Mouse (Mus musculus) liver, embryonic 14.5 days (tissue): ENCODE results near the gene Ltbr.

Experiments
- CTCF ChIP-seq: IDR thresholded peaks from 2 replicates; pipeline ENCODE4 v1.5.1; 2016; ENCODE audit warnings: antibody characterized with exemption, low read depth, control low read depth
- EP300 ChIP-seq: IDR thresholded peaks from 2 replicates; pipeline ENCODE4 v1.6.1; 2016; ENCODE audit warnings: antibody characterized with exemption, low read depth

- no peak for TF ChIP-seq CTCF
- TF ChIP-seq EP300: no peak
Observed at GRCm38 (mm10) chr6:125309406-125309805, 4.3 kb downstream of the Ltbr start.
